Mouse (Mus musculus) cerebellum, adult 2 months (tissue): ENCODE results near the gene Tekt2.

Experiments used
- CTCF ChIP-seq: fragments of 200-500 bp; IDR thresholded peaks from 2 replicates; pipeline ENCODE4 v1.5.1; 2011; ENCODE audit warnings: low read depth, mild to moderate bottlenecking, control low read depth, low read length, moderate library complexity, borderline replicate concordance; ENCODE audit not compliant: insufficient read depth
- POLR2A ChIP-seq: fragments of 200-500 bp; IDR thresholded peaks from 2 replicates; pipeline ENCODE4 v1.6.1; 2011; ENCODE audit warnings: low read length, control low read depth, borderline replicate concordance; ENCODE audit not compliant: insufficient read depth

DNA sequence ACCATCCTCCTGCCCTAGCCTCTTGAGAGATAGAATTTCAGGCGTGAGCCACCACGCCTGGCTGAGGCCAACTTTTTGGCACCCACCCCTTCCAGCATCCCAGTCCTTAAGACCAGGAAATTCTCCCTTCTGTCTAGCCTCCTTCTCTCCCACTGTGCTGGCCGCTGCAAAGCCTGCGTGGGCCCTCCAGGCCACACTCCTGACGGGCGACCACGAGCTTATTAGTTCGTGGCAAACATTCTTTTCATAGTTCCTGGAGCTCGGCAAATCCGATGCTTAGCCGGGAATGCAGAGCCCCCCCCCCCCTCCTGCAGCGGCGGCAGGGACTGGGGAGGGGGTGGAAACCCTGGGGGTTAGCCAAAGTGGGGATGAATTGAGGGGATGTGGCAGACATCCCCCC lies 34.3 kb downstream of the Tekt2 start:
- TF ChIP-seq CTCF (no peak), POLR2A (no peak)
